Comparison of ENCODE assay signal across 25 mouse cellular contexts in the genomic region with DNA sequence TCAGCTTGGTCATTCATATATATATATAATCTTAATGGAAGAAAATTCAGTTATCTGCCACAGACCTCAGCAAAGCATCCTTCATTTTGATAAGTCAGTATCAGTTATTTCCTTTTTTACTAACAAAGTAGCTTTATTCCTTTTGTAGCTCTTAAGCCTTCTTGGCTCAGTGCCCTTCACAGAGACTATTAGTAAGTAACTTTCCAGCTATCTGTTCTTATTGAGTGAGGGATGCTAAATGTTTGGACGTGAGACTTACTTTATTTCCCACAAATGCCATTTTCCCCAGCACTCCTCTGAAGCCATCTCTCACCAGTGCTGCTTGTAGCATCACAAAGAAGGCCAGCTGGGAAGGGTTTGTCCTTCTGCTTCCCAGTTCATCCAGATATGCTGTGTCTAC.
DNase-seq lines count a peak whose midpoint lies in the region; ATAC-seq and TF ChIP-seq lines count a peak whose summit lies in the region.
"Had no signal": no experiment of that assay in that cellular context is flagged by ENCODE, and none has a peak within 500 bp of the region (broad histone marks: within the 10 kb centered on the region; RNA-seq: fewer than 3 reads in every experiment).

No protein-coding gene starts in this region.

- no peaks in the 10 kb centered on the region for H3K27me3 ChIP-seq in heart, adult 2 months (ENCODE audit: control insufficient read depth, insufficient read depth, low read length)
- H3K27me3 ChIP-seq in heart, embryonic 13.5 days (replicated peaks) = no peaks in the 10 kb centered on the region
- no peaks in the 10 kb centered on the region for H3K27me3 ChIP-seq in heart, embryonic 12.5 days (replicated peaks)
- no peaks in the 10 kb centered on the region for H3K27me3 ChIP-seq in lung, embryonic 15.5 days
- no peaks in the 10 kb centered on the region for H3K27me3 ChIP-seq in stomach, embryonic 14.5 days (ENCODE audit: control insufficient read depth, insufficient read depth, low read length)
- H3K27me3 ChIP-seq in stomach, postnatal 0 days (ENCODE audit: control insufficient read depth, insufficient read depth, low read length) = no peaks in the 10 kb centered on the region
- H3K27me3 ChIP-seq: CH12.LX; embryonic facial prominence, embryonic 12.5 days; forebrain, embryonic 13.5 days; Patski had no signal

- no peaks in the 10 kb centered on the region for H3K9me3 ChIP-seq in heart, embryonic 13.5 days
- H3K9me3 ChIP-seq in heart, embryonic 12.5 days (replicated peaks) = no peaks in the 10 kb centered on the region
- H3K9me3 ChIP-seq in lung, embryonic 15.5 days = no peaks in the 10 kb centered on the region
- no peaks in the 10 kb centered on the region for H3K9me3 ChIP-seq in stomach, embryonic 14.5 days (ENCODE audit: control insufficient read depth, low read depth, low read length)
- H3K9me3 ChIP-seq in stomach, postnatal 0 days (ENCODE audit: control insufficient read depth, low read length) = no peaks in the 10 kb centered on the region
- H3K9me3 ChIP-seq: embryonic facial prominence, embryonic 10.5 days; embryonic facial prominence, embryonic 12.5 days; forebrain, embryonic 13.5 days; G1E had no signal

- ATAC-seq in heart, embryonic 13.5 days (ENCODE audit: extremely low read depth, insufficient number of reproducible peaks, low FRiP score, low TSS enrichment) = no peak
- no peak for ATAC-seq in heart, embryonic 12.5 days (ENCODE audit: insufficient number of reproducible peaks, low FRiP score)
- peak; percentile 35; the same call in 1 of the 2 replicates for ATAC-seq in lung, embryonic 15.5 days (ENCODE audit: borderline replicate concordance, extremely low read depth, low FRiP score, low TSS enrichment)
- ATAC-seq in stomach, embryonic 14.5 days (ENCODE audit: insufficient number of reproducible peaks, insufficient read depth, low FRiP score, low read depth) = no peak
- ATAC-seq in stomach, postnatal 0 days (ENCODE audit: low FRiP score, low TSS enrichment) = no peak
- ATAC-seq: activated CD4-positive, CD25-positive, alpha-beta regulatory T cell, adult 4 months; CD4-positive, CD25-positive, alpha-beta regulatory T cell, adult 4 months; forebrain, embryonic 13.5 days; Patski had no signal

- no peak overlapping the region for H3K4me2 ChIP-seq in heart, embryonic 13.5 days
- no peak overlapping the region for H3K4me2 ChIP-seq in heart, embryonic 12.5 days
- H3K4me2 ChIP-seq in lung, embryonic 15.5 days = no peak overlapping the region
- no peak overlapping the region for H3K4me2 ChIP-seq in stomach, embryonic 14.5 days (replicated peaks; ENCODE audit: low read depth, low read length)
- H3K4me2 ChIP-seq in stomach, postnatal 0 days (replicated peaks; ENCODE audit: low read depth) = no peak overlapping the region
- H3K4me2 ChIP-seq: embryonic facial prominence, embryonic 12.5 days; forebrain, embryonic 13.5 days had no signal

- no peak overlapping the region for H3K4me3 ChIP-seq in heart, adult 2 months
- H3K4me3 ChIP-seq in heart, embryonic 13.5 days = no peak overlapping the region
- no peak overlapping the region for H3K4me3 ChIP-seq in heart, embryonic 12.5 days
- H3K4me3 ChIP-seq in lung, embryonic 15.5 days = no peak overlapping the region
- H3K4me3 ChIP-seq in lung, adult 2 months (replicated peaks; ENCODE audit: extremely low read depth, low read depth, low read length) = no peak overlapping the region
- H3K4me3 ChIP-seq in stomach, embryonic 14.5 days (ENCODE audit: low read depth, low read length) = no peak overlapping the region
- H3K4me3 ChIP-seq in stomach, postnatal 0 days (ENCODE audit: low read depth, low read length) = no peak overlapping the region
- H3K4me3 ChIP-seq: embryonic facial prominence, embryonic 10.5 days; embryonic facial prominence, embryonic 12.5 days; forebrain, embryonic 13.5 days had no signal

- no peaks in the 10 kb centered on the region for H3K36me3 ChIP-seq in heart, adult 2 months (ENCODE audit: control insufficient read depth, insufficient read depth, low read length)
- no peaks in the 10 kb centered on the region for H3K36me3 ChIP-seq in heart, embryonic 13.5 days
- H3K36me3 ChIP-seq in heart, embryonic 12.5 days = no peaks in the 10 kb centered on the region
- H3K36me3 ChIP-seq in lung, embryonic 15.5 days = no peaks in the 10 kb centered on the region
- no peaks in the 10 kb centered on the region for H3K36me3 ChIP-seq in stomach, embryonic 14.5 days (ENCODE audit: control insufficient read depth, insufficient read depth, low read length)
- no peaks in the 10 kb centered on the region for H3K36me3 ChIP-seq in stomach, postnatal 0 days (ENCODE audit: control insufficient read depth, insufficient read depth, low read length)
- H3K36me3 ChIP-seq: embryonic facial prominence, embryonic 10.5 days; embryonic facial prominence, embryonic 12.5 days; G1E had no signal

- peak; percentile 51 for DNase-seq in heart, adult 11 months
- no peak for DNase-seq in heart, adult 2 months
- no peak for DNase-seq in lung, adult 2 months
- DNase-seq in stomach, postnatal 0 days (ENCODE audit: low spot score) = no peak
- DNase-seq: adrenal gland, adult 8-10 months; adrenal gland, postnatal 14 days; adrenal gland, postnatal 36 days; B cell, adult 2 months; cerebellum, adult 11-12 months; cerebellum, adult 2 months; cerebellum, adult 9-10 months; cerebellum, postnatal 10 days; cerebellum, postnatal 25 days had no signal

- TF ChIP-seq POLR2A in heart, adult 2 months (IDR thresholded peaks at IDR 0.05; ENCODE audit: insufficient read depth, low read depth, low read length) = no peak
- TF ChIP-seq POLR2A in lung, adult 2 months (IDR thresholded peaks at IDR 0.05; ENCODE audit: borderline replicate concordance, extremely low read depth, low read depth, low read length) = no peak

- WGBS in heart, adult 2 months = 19% methylated on average over 1 of the region's 1 CpGs
- WGBS in heart, embryonic 13.5 days = 22% methylated on average over 1 of the region's 1 CpGs
- WGBS in heart, embryonic 12.5 days = 34% methylated on average over 1 of the region's 1 CpGs
- 11% methylated on average over 1 of the region's 1 CpGs for WGBS in lung, embryonic 15.5 days
- 34% methylated on average over 1 of the region's 1 CpGs for WGBS in lung, adult 2 months
- WGBS in stomach, embryonic 14.5 days = 32% methylated on average over 1 of the region's 1 CpGs
- WGBS in stomach, postnatal 0 days = 30% methylated on average over 1 of the region's 1 CpGs

- no peak overlapping the region for H3K9ac ChIP-seq in heart, adult 2 months (ENCODE audit: low read depth, low read length)
- no peak overlapping the region for H3K9ac ChIP-seq in heart, embryonic 13.5 days
- H3K9ac ChIP-seq in heart, embryonic 12.5 days = no peak overlapping the region
- no peak overlapping the region for H3K9ac ChIP-seq in lung, embryonic 15.5 days
- H3K9ac ChIP-seq in stomach, embryonic 14.5 days (replicated peaks; ENCODE audit: low read depth, low read length) = no peak overlapping the region
- no peak overlapping the region for H3K9ac ChIP-seq in stomach, postnatal 0 days (ENCODE audit: low read length)
- H3K9ac ChIP-seq: embryonic facial prominence, embryonic 12.5 days; forebrain, embryonic 13.5 days had no signal

- no peak for TF ChIP-seq EP300 in heart, adult 2 months (IDR thresholded peaks at IDR 0.05; ENCODE audit: insufficient read depth, low read depth, low read length)
- TF ChIP-seq EP300 in stomach, postnatal 0 days (optimal IDR thresholded peaks at IDR 0.05) = no peak

- H3K4me1 ChIP-seq in heart, adult 2 months (ENCODE audit: control insufficient read depth, insufficient read depth, low read length) = peaks cover 2% of the 10 kb centered on the region; the same call in 1 of the 2 replicates
- H3K4me1 ChIP-seq in heart, embryonic 13.5 days = peaks cover 5% of the 10 kb centered on the region
- H3K4me1 ChIP-seq in heart, embryonic 12.5 days (replicated peaks) = peaks cover 5% of the 10 kb centered on the region
- H3K4me1 ChIP-seq in lung, embryonic 15.5 days = peaks cover 13% of the 10 kb centered on the region
- 0 out of 2 replicates have a peak, but pooled peaks cover 2% of the 10 kb centered on the region for H3K4me1 ChIP-seq in lung, adult 2 months (ENCODE audit: control insufficient read depth, insufficient read depth, low read length)
- H3K4me1 ChIP-seq in stomach, embryonic 14.5 days (ENCODE audit: control insufficient read depth, insufficient read depth, low read length) = 0 out of 2 replicates have a peak, but pooled peaks cover 4% of the 10 kb centered on the region
- no peaks in the 10 kb centered on the region for H3K4me1 ChIP-seq in stomach, postnatal 0 days (replicated peaks; ENCODE audit: control insufficient read depth, insufficient read depth)
- H3K4me1 ChIP-seq: forebrain, embryonic 13.5 days had no signal

- intact Hi-C loops in heart, adult 2 months (cut with DNase I) = no loop called here

- TF ChIP-seq CTCF in heart, adult 2 months (IDR thresholded peaks at IDR 0.05) = no peak
- TF ChIP-seq CTCF in lung, adult 2 months (IDR thresholded peaks at IDR 0.05; ENCODE audit: insufficient read depth, low read length) = no peak
- TF ChIP-seq CTCF in stomach, postnatal 0 days (IDR thresholded peaks at IDR 0.05; ENCODE audit: low read depth) = no peak

- no peak overlapping the region for H3K27ac ChIP-seq in heart, adult 2 months
- H3K27ac ChIP-seq in heart, embryonic 13.5 days (replicated peaks) = peak overlapping the region; percentile 28; the same call in 1 of the 2 replicates
- H3K27ac ChIP-seq in heart, embryonic 12.5 days (ENCODE audit: poor library complexity, severe bottlenecking) = no peak overlapping the region
- H3K27ac ChIP-seq in lung, embryonic 15.5 days = no peak overlapping the region
- peak overlapping the region; percentile 61; the same call in 1 of the 2 replicates for H3K27ac ChIP-seq in stomach, embryonic 14.5 days (ENCODE audit: low read length)
- no peak overlapping the region for H3K27ac ChIP-seq in stomach, postnatal 0 days (replicated peaks)
- H3K27ac ChIP-seq: embryonic facial prominence, embryonic 10.5 days; embryonic facial prominence, embryonic 12.5 days; forebrain, embryonic 13.5 days had no signal

- H3K79me2 ChIP-seq in heart, adult 2 months (replicated peaks; ENCODE audit: control insufficient read depth, insufficient read depth, low read length) = no peaks in the 10 kb centered on the region

Comparison
In these comparisons a context has a peak if more than half of its experiments do, and no peak if none do; other contexts are left out.
1. H3K27ac ChIP-seq: peak in heart, embryonic 13.5 days (single experiment) and stomach, embryonic 14.5 days (single experiment); none in heart, adult 2 months (single experiment), heart, embryonic 12.5 days (single experiment), lung, embryonic 15.5 days (single experiment) and stomach, postnatal 0 days (single experiment).